Mouse (Mus musculus) CD4-positive, CD25-positive, alpha-beta regulatory T cell, adult 2 months (primary cell): ENCODE results near the gene Zfp579.

ENCODE experiments used
- DNase-seq: peaks from one replicate; pipeline ENCODE4 v3.0.0-alpha.2; 2012; ENCODE audit warnings: low read depth, low spot score

Zfp579 gene

GRCm38 (mm10) chr7:4963527-4963926, 32.4 kb downstream of the Zfp579 start:
- DNase-seq = no peak

DNA sequence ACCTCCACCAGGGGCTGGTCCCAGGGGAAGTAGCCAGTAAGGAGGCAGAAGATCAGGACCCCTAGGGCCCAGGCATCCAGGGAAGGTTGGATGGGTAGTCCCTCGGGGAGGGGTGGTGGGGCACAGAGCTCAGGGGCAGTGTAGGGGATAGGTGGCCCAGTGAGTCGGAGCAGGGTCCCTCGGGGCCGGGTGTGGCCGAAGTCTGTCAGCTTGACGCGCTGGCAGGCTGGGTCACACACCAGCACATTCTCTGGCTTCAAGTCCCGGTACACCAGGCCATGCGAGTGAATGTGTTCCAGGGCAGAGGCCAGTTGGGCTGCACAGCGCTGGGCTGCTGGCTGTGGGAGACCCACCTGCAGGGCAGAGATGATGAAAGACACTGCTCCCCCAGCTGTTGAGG, 38.6 kb downstream of the Zfp579 start:
- DNase-seq = no peak

- no peak for DNase-seq
Measured at GRCm38 (mm10) chr7:4953815-4954445, 42.0 kb downstream of the Zfp579 start.

GRCm38 (mm10) chr7:4950561-4951342, 45.2 kb downstream of the Zfp579 start:
- DNase-seq = no peak

DNA sequence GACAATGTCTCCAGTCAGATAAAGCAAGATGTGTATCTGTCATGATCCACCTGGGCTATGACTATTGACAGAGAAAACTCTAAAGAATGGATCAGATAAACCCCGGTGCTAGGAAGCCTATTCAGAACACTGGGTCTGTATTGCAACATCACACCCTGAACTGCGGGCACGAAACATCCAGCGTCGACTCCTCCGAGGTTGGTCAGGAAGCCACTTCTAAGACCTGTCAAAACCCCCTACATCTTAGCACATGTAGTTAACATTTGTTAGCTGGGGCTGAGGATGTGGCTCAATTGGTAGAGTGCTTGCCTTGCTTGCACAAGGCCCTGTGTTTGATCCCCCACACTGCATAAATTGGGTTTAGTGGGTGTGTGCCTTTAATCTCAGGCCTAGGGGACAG, 47.6 kb downstream of the Zfp579 start:
- DNase-seq = peak; percentile 52

DNA sequence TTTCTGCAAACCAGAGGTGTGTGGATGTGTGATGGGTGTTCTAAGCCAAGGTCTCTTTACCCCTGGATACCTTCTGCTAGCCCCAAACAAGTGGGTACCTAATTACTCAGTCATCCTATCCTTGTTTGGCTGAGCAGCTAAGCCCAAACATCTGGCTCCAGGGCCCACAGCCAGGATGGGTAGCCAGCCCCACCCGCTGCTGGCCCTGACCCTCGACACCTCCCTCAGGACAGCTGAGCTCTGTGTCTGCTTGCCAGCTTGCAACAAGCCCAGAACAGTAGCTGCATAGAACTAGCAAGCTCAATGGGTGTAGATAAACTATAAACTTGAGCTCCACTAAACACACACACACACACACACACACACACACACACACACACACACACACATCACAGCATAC, 48.1 kb downstream of the Zfp579 start:
- no peak for DNase-seq

DNA sequence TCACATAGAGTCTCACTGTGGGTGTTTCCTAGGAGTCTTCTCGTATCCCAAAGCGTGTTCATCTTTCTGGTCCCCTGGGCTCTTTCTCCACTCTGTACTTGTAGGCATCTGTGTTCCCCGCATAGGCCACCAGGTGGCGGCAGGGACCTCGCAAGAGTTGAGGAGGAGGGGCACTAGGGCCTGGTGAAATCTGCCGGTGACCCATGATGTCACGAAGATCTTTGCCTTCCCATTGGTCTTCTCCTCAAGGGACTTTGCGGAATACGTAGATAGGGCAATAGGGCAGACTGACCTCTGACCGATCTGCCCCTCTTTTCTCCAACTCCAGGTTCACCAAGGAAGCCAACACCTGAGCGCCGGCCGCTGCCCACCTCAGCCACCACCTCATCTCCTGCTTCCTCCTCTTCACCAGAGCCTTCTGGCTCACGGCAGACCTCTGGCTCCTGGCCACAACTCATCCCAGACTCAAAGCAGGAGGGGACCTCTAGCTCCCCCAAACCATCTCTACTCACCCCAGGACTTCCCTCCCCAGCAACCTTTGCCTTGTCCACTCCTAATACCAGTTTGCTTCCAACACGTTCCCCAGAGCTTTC, 52.6 kb downstream of the Zfp579 start:
- peak; percentile 97 for DNase-seq

- DNase-seq = no peak
Measured at GRCm38 (mm10) chr7:4942673-4943072, 53.3 kb downstream of the Zfp579 start.

GRCm38 (mm10) chr7:4940068-4940479, 55.9 kb downstream of the Zfp579 start:
- DNase-seq = peak; percentile 91

GRCm38 (mm10) chr7:4938456-4938855, 57.5 kb downstream of the Zfp579 start:
- DNase-seq = peak; percentile 85

- DNase-seq = no peak
Measured at GRCm38 (mm10) chr7:4937392-4937791, 58.6 kb downstream of the Zfp579 start.

DNA sequence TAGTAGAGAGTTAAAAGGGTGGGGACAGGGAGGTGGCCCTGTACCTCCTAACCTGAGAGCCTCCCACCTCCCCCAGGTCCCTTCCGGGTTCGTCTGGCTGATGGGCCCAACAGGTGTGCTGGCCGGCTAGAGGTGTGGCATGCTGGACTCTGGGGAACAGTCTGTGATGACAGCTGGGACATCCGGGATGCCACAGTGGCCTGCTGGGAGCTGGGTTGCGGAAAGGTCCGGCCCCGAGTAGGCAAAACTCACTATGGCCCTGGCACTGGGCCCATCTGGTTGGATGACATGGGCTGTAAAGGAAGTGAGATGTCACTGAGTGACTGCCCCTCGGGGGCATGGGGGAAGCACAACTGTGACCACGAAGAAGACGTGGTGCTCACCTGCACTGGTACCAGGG, 59.1 kb downstream of the Zfp579 start:
- no peak for DNase-seq

DNA sequence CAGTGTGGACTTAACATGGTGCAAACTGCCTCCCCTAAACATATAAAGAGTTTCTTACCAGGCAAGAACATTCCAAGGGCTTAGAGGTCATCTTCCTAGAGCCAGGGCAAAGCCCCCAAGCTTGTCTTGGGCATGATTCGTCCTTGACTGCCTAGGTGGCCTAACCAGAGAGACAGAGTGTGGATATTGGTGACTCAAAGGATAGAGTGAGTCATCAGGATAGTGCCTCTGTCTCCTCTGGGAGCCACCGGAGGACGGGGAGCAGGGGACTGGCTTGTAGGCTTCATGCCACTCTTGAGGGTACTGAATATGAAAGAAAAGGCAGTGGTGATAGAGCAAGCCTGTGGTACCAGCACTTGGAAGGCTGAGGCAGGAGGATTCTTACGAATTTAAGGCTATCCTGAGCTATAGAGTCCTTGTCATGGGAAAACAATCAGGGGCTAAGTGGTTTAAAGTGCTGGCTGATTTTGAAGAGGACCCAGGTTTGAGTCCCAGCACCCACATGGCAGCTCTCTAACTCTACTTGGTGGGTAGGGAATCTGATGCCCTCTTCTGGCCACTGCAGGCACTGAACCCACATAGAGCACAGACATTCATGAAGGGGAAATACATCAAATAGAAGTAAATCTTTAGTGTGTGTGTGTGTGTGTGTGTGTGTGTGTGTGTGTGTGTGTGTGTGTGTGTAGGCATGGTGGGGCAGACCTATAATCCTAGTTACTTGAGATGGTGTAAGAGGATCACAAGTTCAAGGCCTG, 61.6 kb downstream of the Zfp579 start:
- no peak for DNase-seq
